Mouse (Mus musculus) spleen, postnatal 36 days (tissue): ENCODE data around the gene Nrsn2.

Experiments
- DNase-seq, 2 experiments: peaks; one replicate each; pipeline ENCODE4 v3.0.0; 2022; ENCODE audit warnings: low spot score in 2 of 2, mixed read lengths in 1 of 2

Gene Nrsn2

GRCm38 (mm10) chr2:152376345-152376741 is at the start of gene Nrsn2:
Gene Nrsn2, minus strand, starts transcription at chr2:152376638.
- no peak for DNase-seq

- DNase-seq, result no peak
Measured at GRCm38 (mm10) chr2:152415786-152416185, 39.3 kb upstream of the Nrsn2 start.

- no peak for DNase-seq
Measured at GRCm38 (mm10) chr2:152415287-152415686, 38.8 kb upstream of the Nrsn2 start, which contains the start of gene 6820408C15Rik. Gene 6820408C15Rik, plus strand, starts transcription at chr2:152415587.

- peak; percentile 40 to 53 for DNase-seq
Measured at GRCm38 (mm10) chr2:152414591-152415165, 38.2 kb upstream of the Nrsn2 start, which contains the start of gene Zcchc3. Gene Zcchc3, minus strand, starts transcription at chr2:152415027.

- peak in 1 of 2 experiments; percentile 6 for DNase-seq
Measured at GRCm38 (mm10) chr2:152413765-152414584, 37.5 kb upstream of the Nrsn2 start.

GRCm38 (mm10) chr2:152413158-152413764 is 36.8 kb upstream of the Nrsn2 start:
- DNase-seq, result no peak

GRCm38 (mm10) chr2:152412526-152413157 is 36.2 kb upstream of the Nrsn2 start:
- DNase-seq, result no peak

- no peak for DNase-seq
Measured at GRCm38 (mm10) chr2:152411471-152411870, 35.0 kb upstream of the Nrsn2 start.

- DNase-seq, result peak; percentile 15 to 26
Measured at GRCm38 (mm10) chr2:152410971-152411371, 34.5 kb upstream of the Nrsn2 start.

GRCm38 (mm10) chr2:152409781-152410180 is 33.3 kb upstream of the Nrsn2 start:
- no peak for DNase-seq

- peak; percentile 89 to 93 for DNase-seq
Measured at GRCm38 (mm10) chr2:152406126-152406525, 29.7 kb upstream of the Nrsn2 start.

- no peak for DNase-seq
Measured at GRCm38 (mm10) chr2:152399122-152399542, 22.7 kb upstream of the Nrsn2 start.

- peak; percentile 89 to 93 for DNase-seq
Measured at GRCm38 (mm10) chr2:152398691-152399090, 22.3 kb upstream of the Nrsn2 start.

- DNase-seq, result peak; percentile 93 to 94
Measured at GRCm38 (mm10) chr2:152397680-152398435, 21.4 kb upstream of the Nrsn2 start, which contains the start of gene Sox12. Gene Sox12, minus strand, starts transcription at chr2:152398063.

GRCm38 (mm10) chr2:152397004-152397589 is 20.7 kb upstream of the Nrsn2 start:
- DNase-seq, result peak; percentile 70 to 77

- peak; percentile 70 to 80 for DNase-seq
Measured at GRCm38 (mm10) chr2:152396110-152397003, 19.9 kb upstream of the Nrsn2 start.

- no peak for DNase-seq
Measured at GRCm38 (mm10) chr2:152395271-152395920, 19.0 kb upstream of the Nrsn2 start.

- no peak for DNase-seq
Measured at GRCm38 (mm10) chr2:152393225-152394017, 17.0 kb upstream of the Nrsn2 start.
